8 mouse cellular contexts compared by ENCODE assay signal in the genomic region with DNA sequence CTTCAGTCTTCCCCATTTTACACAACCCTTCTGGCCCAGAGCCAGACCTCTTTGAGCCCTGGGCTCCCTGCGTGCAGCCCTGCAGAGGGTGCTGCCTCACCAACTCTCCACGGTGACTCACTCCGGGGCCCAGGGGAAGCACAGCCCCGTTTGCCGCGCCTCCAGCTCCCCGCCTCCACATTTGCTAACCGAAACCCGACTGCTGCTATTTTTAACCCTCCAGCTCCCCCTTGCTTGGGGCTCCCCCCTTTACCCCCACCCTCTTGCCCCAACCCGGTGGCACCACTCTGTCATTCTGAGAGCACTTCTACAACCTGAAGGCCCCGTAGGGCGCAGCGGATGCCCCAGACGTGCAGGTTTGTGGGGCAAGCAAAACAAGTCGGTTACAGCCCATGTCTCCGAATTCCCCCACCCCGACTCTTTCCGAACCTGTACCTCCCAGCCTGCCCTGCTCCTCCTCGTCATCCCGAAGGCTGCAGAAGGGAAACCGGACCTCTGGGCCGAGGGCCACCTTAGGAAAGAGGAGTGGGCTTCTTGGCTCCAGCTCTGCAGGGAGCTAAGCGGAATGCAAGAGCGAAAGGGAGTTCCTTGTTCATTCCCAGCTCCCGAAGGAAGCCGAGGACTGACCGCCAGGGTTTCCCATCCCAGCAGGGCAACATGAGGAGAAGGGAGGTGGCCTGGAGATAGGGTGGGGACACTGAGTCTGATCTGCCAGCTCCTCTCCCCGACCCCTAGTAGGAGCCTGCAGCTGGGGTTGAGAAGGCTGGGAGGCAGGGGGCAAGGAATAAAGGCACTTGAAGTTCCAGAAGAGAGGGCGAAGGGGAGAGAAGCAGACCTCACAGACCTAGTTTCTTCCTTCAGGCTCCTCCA. TPM values are rescaled to one million over a fixed set of nuclear protein-coding genes. Genes with fewer than 3 reads are reported as not detected.
DNase-seq lines count a peak whose midpoint lies in the region; ATAC-seq and TF ChIP-seq lines count a peak whose summit lies in the region.

No protein-coding gene starts in this region.

- 6% methylated on average over 29 of the region's 29 CpGs for WGBS in embryonic facial prominence, embryonic 13.5 days
- 6% methylated on average over 29 of the region's 29 CpGs for WGBS in heart, adult 2 months
- 7% methylated on average over 29 of the region's 29 CpGs for WGBS in limb, embryonic 15.5 days
- 12% methylated on average over 29 of the region's 29 CpGs for WGBS in midbrain, embryonic 16.5 days

- DNase-seq in cerebellum, postnatal 25 days: peak; percentile 45 to 59
- DNase-seq in cerebellum, adult 11 months: no peak
- DNase-seq in heart, adult 2 months: peak; percentile 86 to 92
- peak; percentile 79 for DNase-seq in kidney, adult 18-20 months
- DNase-seq in spleen, postnatal 14 days (ENCODE audit: low spot score in 2 of 2): peak; percentile 71 to 82

- H3K4me2 ChIP-seq in embryonic facial prominence, embryonic 13.5 days: peak overlapping the region; percentile 65
- H3K4me2 ChIP-seq in limb, embryonic 15.5 days: peak overlapping the region; percentile 51
- peak overlapping the region; percentile 41 for H3K4me2 ChIP-seq in midbrain, embryonic 16.5 days (ENCODE audit: low read length)

- H3K79me2 ChIP-seq in heart, adult 2 months (replicated peaks; ENCODE audit: control insufficient read depth, insufficient read depth, low read length): peaks cover 4% of the 10 kb centered on the region

- peak overlapping the region; percentile 34 for H3K4me3 ChIP-seq in embryonic facial prominence, embryonic 13.5 days
- H3K4me3 ChIP-seq in heart, adult 2 months: peak overlapping the region; percentile 47
- peak overlapping the region; percentile 32 for H3K4me3 ChIP-seq in limb, embryonic 15.5 days
- H3K4me3 ChIP-seq in midbrain, embryonic 16.5 days (ENCODE audit: low read depth, low read length): peak overlapping the region; percentile 8; the same call in 1 of the 2 replicates

- TF ChIP-seq CTCF in heart, adult 2 months (IDR thresholded peaks at IDR 0.05): peak; percentile 77

- H3K36me3 ChIP-seq in embryonic facial prominence, embryonic 13.5 days: peaks cover 14% of the 10 kb centered on the region; the same call in 1 of the 2 replicates
- H3K36me3 ChIP-seq in heart, adult 2 months (ENCODE audit: control insufficient read depth, insufficient read depth, low read length): peaks cover 24% of the 10 kb centered on the region
- peaks cover 6% of the 10 kb centered on the region; the same call in 1 of the 2 replicates for H3K36me3 ChIP-seq in limb, embryonic 15.5 days
- H3K36me3 ChIP-seq in midbrain, embryonic 16.5 days (ENCODE audit: control insufficient read depth, insufficient read depth, low read length): no peaks in the 10 kb centered on the region

- TF ChIP-seq POLR2A in heart, adult 2 months (IDR thresholded peaks at IDR 0.05; ENCODE audit: insufficient read depth, low read depth, low read length): no peak

- H3K27me3 ChIP-seq in embryonic facial prominence, embryonic 13.5 days: no peaks in the 10 kb centered on the region
- H3K27me3 ChIP-seq in heart, adult 2 months (ENCODE audit: control insufficient read depth, insufficient read depth, low read length): no peaks in the 10 kb centered on the region
- no peaks in the 10 kb centered on the region for H3K27me3 ChIP-seq in limb, embryonic 15.5 days
- no peaks in the 10 kb centered on the region for H3K27me3 ChIP-seq in midbrain, embryonic 16.5 days (ENCODE audit: control insufficient read depth, insufficient read depth, low read depth, low read length)

- H3K4me1 ChIP-seq in embryonic facial prominence, embryonic 13.5 days: peaks cover 97% of the 10 kb centered on the region
- peaks cover 48% of the 10 kb centered on the region for H3K4me1 ChIP-seq in heart, adult 2 months (ENCODE audit: control insufficient read depth, insufficient read depth, low read length)
- peaks cover 95% of the 10 kb centered on the region for H3K4me1 ChIP-seq in limb, embryonic 15.5 days
- peaks cover 70% of the 10 kb centered on the region for H3K4me1 ChIP-seq in midbrain, embryonic 16.5 days (ENCODE audit: control insufficient read depth, insufficient read depth, low read length)

- peak overlapping the region; percentile 90 for H3K27ac ChIP-seq in embryonic facial prominence, embryonic 13.5 days
- H3K27ac ChIP-seq in heart, adult 2 months: peak overlapping the region; percentile 90
- peak overlapping the region; percentile 85 for H3K27ac ChIP-seq in limb, embryonic 15.5 days
- H3K27ac ChIP-seq in midbrain, embryonic 16.5 days (ENCODE audit: low read length): no peak overlapping the region

- peak overlapping the region; percentile 64 for H3K9ac ChIP-seq in embryonic facial prominence, embryonic 13.5 days
- peak overlapping the region; percentile 65 for H3K9ac ChIP-seq in heart, adult 2 months (ENCODE audit: low read depth, low read length)
- peak overlapping the region; percentile 29; the same call in 1 of the 2 replicates for H3K9ac ChIP-seq in limb, embryonic 15.5 days
- H3K9ac ChIP-seq in midbrain, embryonic 16.5 days (ENCODE audit: low read depth, low read length): peak overlapping the region; percentile 36

- TF ChIP-seq EP300 in heart, adult 2 months (IDR thresholded peaks at IDR 0.05; ENCODE audit: insufficient read depth, low read depth, low read length): 0 out of 2 replicates have a peak, but pooled peaks have one; percentile 71

- intact Hi-C loops in heart, adult 2 months (cut with DNase I): loop anchor here (1.0 kb wide), 1 partner anchor 24 kb away; no protein-coding TSS in a partner anchor

- ATAC-seq in embryonic facial prominence, embryonic 13.5 days (ENCODE audit: insufficient number of reproducible peaks, insufficient read depth, low FRiP score, low TSS enrichment, low read depth): 0 out of 2 replicates have a peak, but pooled peaks have one; percentile 10
- ATAC-seq in limb, embryonic 15.5 days (ENCODE audit: insufficient number of reproducible peaks, low FRiP score, low TSS enrichment, low read depth): peak; percentile 53
- ATAC-seq in midbrain, embryonic 16.5 days: no peak

- H3K9me3 ChIP-seq in embryonic facial prominence, embryonic 13.5 days: no peaks in the 10 kb centered on the region
- H3K9me3 ChIP-seq in limb, embryonic 15.5 days: no peaks in the 10 kb centered on the region
- no peaks in the 10 kb centered on the region for H3K9me3 ChIP-seq in midbrain, embryonic 16.5 days (replicated peaks; ENCODE audit: control insufficient read depth, low read length, poor library complexity, severe bottlenecking)

RNA-seq across cellular contexts. Expression of a gene that starts 19.0 kb away (rescaled TPM):
- polyA plus RNA-seq in embryonic facial prominence, embryonic 13.5 days (2015; fragmentation: Nextera tagmentation; extraction: Ambion mirVana): 32.4 and 37.1 TPM in 2 replicates
- 10 to 100 TPM; 23.7 to 25.7 TPM for total RNA-seq in heart, adult 2 months (2021)
- polyA plus RNA-seq in heart, adult 2 months (2012; rRNA removed): 54.9 and 61.8 TPM in 2 replicates
- polyA plus RNA-seq in limb, embryonic 15.5 days (2015; fragmentation: Nextera tagmentation; extraction: Ambion mirVana): 33.5 and 34.1 TPM in 2 replicates
- polyA plus RNA-seq in midbrain, embryonic 16.5 days (2015; fragmentation: Nextera tagmentation; extraction: Ambion mirVana): 28.6 and 31.5 TPM in 2 replicates

RNA-seq across cellular contexts. Expression of a gene that starts 47.0 kb away (rescaled TPM):
- 34.7 and 41.9 TPM in 2 replicates for polyA plus RNA-seq in embryonic facial prominence, embryonic 13.5 days (2015; fragmentation: Nextera tagmentation; extraction: Ambion mirVana)
- total RNA-seq in heart, adult 2 months (2021): 10 to 100 TPM; 72.7 to 73.0 TPM
- 82.8 and 85.3 TPM in 2 replicates for polyA plus RNA-seq in heart, adult 2 months (2012; rRNA removed)
- 58.7 and 59.0 TPM in 2 replicates for polyA plus RNA-seq in limb, embryonic 15.5 days (2015; fragmentation: Nextera tagmentation; extraction: Ambion mirVana)
- polyA plus RNA-seq in midbrain, embryonic 16.5 days (2015; fragmentation: Nextera tagmentation; extraction: Ambion mirVana): 92.1 and 100 TPM in 2 replicates

RNA-seq across cellular contexts. Expression of a gene that starts 57.5 kb away (rescaled TPM):
- polyA plus RNA-seq in embryonic facial prominence, embryonic 13.5 days (2015; fragmentation: Nextera tagmentation; extraction: Ambion mirVana): 7.1 and 9.3 TPM in 2 replicates
- total RNA-seq in heart, adult 2 months (2021): 10 to 100 TPM; 21.5 to 27.9 TPM
- polyA plus RNA-seq in heart, adult 2 months (2012; rRNA removed): 44.4 and 57.0 TPM in 2 replicates
- polyA plus RNA-seq in limb, embryonic 15.5 days (2015; fragmentation: Nextera tagmentation; extraction: Ambion mirVana): 9.8 and 10.7 TPM in 2 replicates
- 19.7 and 21.3 TPM in 2 replicates for polyA plus RNA-seq in midbrain, embryonic 16.5 days (2015; fragmentation: Nextera tagmentation; extraction: Ambion mirVana)
